Mouse (Mus musculus): ENCODE measurements around the gene Pawr.

GRCm38 (mm10) chr10:108455883-108456282 lies 124.0 kb downstream of the Pawr start:
- no peak for TF ChIP-seq CTCF (IDR thresholded peaks at IDR 0.05; ENCODE audit: insufficient read depth, low read depth, low read length)
- TF ChIP-seq POLR2A (IDR thresholded peaks at IDR 0.05; ENCODE audit: insufficient read depth, low read depth, low read length) = no peak
